Mouse (Mus musculus): ENCODE data around the gene Lrfn4.
"Not testable (repeated sequence)": the region's sequence is repeated elsewhere in the genome, so short reads cannot be mapped to it uniquely, and the experiment has no call there.

The Lrfn4 gene

DNA sequence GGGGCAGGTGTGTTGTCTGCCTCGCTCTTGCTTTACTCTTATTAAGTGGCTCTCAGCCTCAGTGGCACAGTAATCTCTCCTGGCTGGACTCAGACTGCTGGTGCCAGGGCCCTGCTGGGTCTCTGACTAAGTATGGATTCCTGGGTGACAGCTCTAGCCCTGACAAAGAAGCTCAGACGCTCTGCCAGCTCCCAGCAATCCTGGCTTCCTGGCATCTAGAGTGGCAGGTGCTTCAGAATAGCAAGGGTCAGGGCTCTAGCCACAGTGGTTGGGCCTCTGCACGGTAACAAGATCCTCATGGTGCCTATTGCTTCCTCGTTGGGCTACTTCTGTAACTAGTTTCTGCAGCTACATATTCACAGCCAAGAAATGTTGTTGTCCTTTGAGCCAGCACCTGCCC is 5.4 kb downstream of the Lrfn4 start:
- DNase-seq (ENCODE audit: low spot score), result no peak

DNA sequence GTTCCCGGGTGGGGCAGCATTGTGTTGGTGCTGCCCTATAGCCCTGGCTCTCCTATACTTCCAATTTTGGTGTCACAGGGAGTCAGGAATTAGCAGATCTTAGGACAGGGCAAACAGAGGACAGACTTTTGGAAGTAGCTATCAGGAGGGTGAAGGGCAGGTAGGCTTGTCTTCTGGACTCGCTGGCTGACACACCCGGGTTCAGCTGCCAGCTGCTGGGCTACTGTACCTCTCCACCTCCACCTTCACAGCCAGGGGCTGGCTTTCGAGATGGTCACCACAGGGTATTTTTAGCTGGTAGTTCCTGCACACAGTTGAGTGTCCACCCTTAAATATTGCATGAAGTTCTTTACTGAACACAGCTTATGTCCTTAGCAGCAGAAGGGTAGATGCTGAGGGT is 7.0 kb downstream of the Lrfn4 start:
- no peak for DNase-seq (ENCODE audit: low spot score)

DNA sequence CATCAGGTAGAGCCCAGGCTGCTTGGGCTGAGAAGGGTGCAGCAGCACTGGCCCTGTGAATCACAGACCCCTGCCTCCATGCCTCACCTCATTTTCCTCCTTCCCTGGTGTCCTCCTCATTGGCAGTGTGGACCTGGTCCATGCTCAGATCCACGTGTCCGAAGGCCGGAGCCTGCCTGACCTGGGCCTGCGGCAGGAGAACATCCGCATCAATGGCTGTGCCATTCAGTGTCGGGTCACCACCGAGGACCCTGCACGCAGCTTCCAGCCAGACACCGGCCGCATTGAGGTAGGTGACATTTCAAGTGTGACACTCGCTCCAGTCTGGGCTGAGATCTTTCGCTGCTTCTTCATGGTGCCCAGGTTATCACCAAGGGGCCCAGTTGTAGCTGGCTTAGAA is 8.1 kb downstream of the Lrfn4 start:
- DNase-seq (ENCODE audit: low spot score), result no peak

DNA sequence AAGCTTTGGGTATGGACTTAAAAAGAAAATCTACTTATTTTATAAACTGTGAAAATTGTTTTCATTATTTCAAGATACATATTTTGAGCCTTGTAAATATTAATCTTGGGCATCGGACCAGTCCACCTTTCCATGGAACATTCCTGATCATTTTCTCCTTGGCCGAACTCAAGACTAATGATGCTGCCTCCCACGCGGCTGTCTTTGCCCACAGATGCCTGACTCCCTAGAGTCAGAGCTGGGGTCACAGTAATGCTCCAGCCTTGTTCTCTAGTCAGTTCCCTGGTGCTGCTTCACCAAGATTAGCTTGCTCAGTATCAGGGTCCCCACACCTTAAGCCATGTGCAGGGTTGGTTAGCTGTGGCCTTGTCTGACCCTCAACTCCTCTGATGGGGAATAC is 9.8 kb downstream of the Lrfn4 start:
- no peak for DNase-seq (ENCODE audit: low spot score)

DNA sequence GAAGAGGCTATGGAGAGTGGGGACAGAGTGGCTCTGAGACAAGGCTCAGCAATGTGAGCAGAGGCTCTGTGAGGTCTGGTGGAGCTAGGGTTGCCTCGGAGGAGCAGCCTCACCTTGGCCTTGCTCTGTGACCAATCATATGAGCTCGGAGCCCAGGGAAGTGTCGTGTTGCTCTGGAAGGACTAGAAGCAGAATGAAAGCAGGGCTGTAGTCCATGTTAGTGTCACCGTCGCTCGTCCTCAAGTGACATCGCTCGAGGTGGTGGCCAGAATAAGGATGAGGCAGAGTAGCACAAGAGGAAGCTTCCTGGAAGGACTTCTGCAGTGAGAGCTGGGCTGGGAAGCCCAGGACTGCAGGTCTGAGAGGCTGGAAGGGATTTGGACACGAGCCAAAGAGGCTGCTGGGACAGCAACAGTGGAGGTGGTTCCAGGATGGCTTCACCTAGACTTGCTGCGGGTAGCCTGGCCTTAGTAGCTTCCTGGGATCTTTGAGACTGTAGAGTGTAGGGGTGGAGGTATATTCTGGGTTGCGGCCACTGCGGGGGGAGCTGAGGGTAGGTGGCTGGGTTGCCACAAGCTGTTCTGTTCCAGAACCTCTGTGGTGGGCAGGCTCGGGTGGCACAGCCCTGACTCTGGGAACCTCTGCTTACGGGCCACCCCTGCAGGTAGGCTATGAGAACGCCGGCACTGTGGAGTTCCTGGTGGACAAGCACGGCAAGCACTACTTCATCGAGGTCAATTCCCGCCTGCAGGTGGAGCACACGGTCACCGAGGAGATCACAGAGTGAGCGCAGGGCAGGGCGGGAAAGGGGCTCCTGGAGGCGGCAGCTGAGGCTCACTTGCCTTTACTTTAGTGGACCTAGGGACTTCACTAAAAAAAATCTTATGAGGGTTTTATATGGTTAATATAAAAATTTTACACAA is 11.4 kb downstream of the Lrfn4 start:
- DNase-seq (ENCODE audit: low spot score), result no peak

DNA sequence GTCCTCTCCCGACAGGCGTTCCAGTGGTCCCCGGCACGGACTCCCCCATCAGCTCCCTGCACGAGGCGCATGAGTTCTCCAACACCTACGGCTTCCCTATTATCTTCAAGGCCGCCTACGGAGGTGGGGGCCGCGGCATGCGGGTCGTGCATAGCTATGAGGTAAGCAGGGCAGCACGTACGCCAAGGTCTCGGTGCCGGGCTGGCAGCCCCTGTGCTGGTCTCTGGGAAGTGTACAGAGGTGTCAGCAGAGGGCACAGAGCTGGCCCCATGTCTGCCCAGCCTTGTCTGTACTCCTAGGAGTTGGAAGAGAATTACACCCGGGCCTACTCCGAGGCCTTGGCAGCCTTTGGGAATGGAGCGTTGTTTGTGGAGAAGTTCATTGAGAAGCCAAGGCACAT is 13.0 kb downstream of the Lrfn4 start:
- no peak for DNase-seq (ENCODE audit: low spot score)

DNA sequence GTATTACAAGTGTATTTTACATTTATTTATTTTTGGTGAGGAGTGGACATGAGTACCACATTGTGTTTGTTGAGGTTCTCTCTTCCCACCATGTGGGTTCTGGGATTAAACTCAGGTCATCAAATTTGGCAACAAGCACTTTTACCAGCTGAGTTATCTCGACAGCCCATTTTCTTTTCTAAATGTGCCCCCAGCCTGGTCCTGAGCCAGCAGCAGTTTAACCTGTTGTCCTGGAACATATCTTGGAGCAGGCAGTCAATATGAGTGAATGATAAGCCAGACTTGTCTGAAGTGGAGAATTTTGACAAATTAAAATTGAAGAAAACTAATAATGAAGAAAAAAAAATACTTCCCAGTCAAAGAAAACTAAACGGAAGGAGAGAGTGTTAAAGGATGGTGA is 19.4 kb downstream of the Lrfn4 start:
- DNase-seq (ENCODE audit: low spot score), result no peak

DNA sequence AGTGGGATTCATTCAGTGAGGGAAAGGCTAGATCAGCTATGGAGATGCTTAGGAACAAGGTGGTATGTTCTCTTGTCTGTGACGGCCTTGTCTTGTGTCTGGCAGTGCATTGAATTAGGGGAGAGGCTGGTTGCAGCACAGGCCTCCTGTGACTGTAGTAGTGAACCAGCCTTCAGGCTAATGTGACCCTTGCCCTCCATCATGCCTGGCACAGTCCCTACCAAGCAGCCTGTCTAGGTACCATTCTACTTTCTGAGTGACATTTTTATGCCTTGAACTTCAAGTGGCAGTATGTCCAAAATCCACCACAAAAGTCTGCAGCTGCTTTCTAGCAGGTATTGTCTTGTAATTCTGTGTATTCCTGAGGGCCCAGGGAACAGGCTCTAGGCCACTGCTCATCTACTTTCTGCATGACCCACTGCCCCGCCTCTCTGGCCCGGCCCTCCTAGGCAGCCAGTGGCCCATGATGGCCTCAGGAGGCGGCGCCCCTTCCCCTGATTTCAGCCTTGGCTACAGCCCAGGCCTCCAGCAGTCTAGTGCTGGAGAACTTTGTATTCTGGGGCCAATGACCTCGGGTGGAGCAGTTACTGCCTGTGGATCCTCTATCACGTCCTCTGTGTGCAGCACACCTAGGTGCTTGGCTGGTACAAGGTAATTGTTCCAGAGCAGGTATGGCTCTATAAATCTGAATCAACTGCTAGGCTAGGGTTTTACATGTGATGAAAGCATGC is 21.5 kb downstream of the Lrfn4 start:
- no peak for DNase-seq (ENCODE audit: low spot score)

DNA sequence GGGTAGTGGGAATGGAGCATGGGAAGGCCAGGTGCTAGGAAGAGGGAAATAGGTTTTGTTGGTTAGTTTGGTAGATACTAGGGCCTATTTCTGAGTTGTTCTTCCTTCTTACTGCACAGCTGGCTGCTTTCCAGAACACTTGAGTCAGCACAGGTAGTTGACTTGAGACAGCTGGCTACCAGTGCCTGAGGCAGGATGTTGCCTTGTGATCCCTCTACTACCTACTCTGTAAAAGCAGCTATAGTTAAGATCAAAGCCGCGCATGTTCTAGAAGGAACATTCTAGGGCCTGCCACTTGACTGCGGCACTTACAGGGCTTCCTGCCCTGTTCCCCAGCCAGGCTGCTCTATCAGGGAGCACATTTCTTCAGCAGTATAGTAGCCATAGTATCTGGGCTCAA is 25.4 kb downstream of the Lrfn4 start:
- no peak for DNase-seq (ENCODE audit: low spot score)

DNA sequence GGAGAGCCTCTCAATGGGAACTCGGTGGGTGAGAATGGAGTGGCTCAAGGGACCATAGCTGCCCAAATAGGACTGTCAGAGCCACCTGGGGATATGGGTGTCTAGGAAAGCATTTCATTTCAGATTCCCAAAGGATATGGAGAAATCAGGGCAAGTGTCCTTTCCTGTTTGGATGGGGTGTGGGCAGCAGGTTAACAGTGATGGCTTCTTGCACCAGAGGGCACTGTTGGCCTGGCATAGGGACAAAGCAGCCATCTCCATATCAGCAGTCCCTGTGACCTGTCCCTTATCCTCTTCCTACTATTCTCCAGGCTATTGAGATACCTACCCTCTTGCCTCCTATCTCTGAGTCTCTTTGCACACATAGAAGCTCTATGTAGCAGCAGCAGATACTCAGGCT is 26.4 kb downstream of the Lrfn4 start:
- no peak for DNase-seq (ENCODE audit: low spot score)

DNA sequence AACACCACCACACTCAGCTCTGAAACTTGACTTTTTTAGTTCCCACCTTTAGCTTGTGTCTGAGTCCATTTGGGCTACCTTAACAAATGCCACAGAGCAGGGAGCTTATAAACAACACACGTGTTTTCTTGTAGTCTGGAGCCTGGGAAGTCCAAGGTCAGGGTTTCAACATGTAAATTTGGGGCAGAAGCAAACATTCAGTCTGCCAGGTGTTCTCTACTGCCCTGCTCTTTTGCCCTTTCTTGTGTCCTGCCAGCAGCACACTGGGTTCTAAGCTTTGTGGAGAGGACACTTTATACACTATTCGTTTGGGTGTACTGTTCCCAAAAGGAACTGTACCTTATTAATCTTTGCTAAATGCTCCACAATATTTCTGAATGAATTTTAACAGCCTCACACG is 27.0 kb downstream of the Lrfn4 start:
- DNase-seq (ENCODE audit: low spot score), result no peak

DNA sequence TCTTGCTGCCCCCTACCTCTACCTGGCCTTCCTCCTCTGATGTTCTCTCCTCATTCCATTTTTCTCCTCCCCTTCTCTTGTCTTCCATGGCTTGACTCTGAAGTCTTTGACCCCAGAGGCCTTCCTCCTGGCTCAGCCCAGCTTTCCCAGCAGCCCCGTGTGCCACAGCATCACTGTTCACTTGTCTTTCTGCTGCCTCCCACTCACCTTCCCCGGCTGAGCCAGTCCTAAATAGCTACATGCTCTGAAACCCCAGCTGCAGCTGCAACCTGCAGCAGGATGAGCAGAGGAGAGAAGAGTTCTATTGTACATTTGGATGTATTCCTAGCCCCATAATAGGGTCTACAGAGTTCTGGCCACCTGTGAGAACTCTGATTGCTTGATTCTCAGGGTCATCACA is 28.0 kb downstream of the Lrfn4 start:
- DNase-seq (ENCODE audit: low spot score), result no peak

DNA sequence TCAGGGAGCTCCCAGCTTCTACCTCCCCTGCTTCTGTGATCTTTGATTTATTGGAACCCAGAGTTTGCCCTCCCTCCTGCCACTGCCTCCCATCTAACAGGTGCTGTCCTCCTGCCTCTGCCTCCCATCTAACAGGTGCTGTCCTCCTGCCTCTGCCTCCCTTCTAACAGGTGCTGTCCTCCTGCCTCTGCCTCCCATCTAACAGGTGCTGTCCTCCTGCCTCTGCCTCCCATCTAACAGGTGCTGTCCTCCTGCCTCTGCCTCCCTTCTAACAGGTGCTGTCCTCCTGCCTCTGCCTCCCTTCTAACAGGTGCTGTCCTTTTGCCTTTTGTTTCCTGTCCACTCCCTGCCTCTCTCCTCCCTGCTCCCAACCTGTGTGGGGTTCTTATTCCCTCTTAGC is 28.7 kb downstream of the Lrfn4 start:
- not testable (repeated sequence) for DNase-seq (ENCODE audit: low spot score)

DNA sequence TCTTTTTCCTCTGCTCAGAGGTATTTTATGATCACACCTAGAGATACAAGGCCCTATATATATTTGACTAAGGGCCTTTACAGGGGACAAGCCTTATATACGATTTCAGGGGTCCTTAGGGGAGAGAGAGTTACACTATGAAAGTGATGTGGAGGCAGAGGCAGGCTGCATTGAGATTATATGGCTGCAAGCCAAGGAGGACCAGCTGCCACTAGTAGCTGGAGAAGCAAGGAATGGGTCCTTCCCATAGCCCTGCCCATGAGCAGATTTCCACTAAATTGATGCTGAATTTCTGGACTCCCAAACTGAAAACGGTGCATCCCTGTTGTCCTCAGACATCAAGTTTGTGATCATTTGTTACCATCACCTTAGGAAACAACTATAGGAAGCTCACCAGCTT is 31.6 kb downstream of the Lrfn4 start:
- no peak for DNase-seq (ENCODE audit: low spot score)

DNA sequence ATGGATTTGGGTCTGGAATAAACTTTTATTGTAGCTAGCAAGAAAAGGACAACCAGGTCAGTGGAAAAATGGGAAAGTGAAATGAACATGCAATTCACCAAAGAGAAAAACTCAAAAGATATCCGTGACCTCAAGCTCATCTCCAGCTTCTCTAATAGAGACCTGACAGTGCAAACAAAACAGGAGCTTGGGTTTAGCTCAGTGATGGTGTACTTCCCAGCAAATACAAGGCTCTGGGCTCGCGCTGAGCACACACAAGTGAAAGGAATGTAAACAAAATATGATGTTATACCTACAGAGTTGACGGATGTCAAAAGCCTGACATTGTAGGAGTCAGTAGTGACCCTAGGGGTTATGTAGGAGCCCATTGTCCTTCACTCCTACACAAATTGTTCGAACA is 36.2 kb downstream of the Lrfn4 start:
- DNase-seq (ENCODE audit: low spot score), result no peak

DNA sequence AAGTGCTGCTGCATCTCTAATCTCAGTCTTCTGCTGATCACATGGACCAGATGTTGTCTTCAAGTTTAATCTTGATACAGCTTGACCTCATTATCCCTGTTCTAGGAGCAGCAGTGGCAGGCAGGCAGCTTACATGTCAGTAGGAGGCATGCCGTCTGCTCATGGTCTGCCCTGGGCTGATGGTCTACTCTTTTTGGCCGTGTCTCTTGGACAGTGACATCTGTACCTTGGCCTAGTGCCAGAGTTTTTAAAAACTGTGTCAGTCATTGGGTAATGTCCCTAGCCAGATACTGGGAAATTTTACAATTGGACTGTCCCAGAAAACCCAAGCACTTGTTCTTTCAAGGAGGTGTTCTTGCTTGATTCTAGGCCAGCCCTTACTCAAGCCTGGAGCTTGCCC is 36.7 kb downstream of the Lrfn4 start:
- DNase-seq (ENCODE audit: low spot score), result no peak

DNA sequence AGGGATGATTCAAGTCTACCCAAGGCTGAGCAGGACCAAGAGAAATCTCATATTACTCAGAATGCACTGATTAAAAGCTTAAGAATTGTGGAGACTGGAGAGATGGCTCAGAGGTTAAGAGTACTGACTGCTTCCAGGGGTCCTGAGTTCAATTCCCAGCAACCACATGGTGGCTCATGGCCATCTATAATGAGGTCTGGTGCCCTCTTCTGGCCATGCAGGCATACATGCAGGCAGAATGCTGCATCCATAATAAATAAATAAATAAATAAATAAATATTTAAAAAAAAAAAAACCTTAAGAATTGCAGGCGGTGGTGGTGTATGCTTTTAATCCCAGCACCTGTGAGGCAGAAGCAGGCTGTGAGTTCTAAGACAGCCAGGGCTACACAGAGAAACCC is 42.2 kb downstream of the Lrfn4 start:
- DNase-seq (ENCODE audit: low spot score), result no peak

DNA sequence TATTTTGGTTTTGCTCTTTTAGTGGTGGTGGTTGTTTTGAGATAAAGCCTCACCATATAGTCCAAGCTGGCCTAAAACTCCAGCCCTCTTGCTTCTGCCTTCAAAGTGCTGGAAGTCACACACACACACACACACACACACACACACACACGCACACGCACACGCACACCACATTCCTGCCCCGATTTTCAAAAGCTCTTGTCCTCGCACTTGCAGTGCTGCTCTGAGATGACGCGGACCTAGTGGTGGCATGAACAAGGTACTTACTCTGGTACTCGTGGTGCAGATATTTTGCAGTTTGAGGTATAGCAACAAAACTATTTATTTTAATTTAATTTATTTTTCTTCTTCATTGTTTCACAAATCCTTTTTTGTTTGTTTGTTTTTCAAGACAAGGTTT is 43.0 kb downstream of the Lrfn4 start:
- DNase-seq (ENCODE audit: low spot score), result no peak

DNA sequence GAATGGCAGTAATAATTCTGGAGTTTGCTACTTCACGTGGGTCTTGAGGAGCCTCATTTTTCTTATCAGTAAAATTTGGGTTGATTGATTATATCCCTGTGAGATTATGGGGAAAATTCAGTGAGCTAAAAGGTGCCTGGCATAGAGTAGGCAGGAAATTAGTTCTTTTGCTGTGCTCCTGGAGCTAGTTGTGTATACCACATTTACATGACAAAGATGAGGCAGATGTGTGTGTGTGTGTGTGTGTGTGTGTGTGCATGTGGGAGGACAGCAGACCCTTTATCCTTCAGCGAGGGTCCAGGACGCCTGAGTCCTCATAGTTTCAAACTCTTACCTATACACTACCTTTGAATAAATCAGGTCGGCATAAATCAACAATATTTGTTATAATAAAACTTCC is 43.4 kb downstream of the Lrfn4 start:
- no peak for DNase-seq (ENCODE audit: low spot score)

DNA sequence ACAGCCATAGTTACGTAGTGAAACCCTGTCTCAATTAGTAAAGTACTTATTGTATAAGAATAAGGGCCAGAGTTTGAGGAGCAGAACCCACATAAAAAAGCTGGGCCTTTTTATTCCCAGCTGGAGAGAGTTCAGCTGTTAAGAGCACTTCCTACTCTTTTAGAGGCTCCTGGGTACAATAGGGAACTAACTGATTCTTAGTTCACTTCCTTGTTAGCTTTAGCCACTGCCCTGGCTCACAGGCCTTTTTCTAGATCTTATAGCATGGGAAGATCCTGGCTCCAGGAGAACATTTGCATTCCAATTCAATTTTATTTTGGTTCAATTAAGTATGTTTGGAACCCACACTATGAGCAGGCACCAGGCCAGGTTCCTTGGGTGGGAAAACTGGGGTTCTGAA is 43.8 kb downstream of the Lrfn4 start:
- DNase-seq (ENCODE audit: low spot score), result no peak

DNA sequence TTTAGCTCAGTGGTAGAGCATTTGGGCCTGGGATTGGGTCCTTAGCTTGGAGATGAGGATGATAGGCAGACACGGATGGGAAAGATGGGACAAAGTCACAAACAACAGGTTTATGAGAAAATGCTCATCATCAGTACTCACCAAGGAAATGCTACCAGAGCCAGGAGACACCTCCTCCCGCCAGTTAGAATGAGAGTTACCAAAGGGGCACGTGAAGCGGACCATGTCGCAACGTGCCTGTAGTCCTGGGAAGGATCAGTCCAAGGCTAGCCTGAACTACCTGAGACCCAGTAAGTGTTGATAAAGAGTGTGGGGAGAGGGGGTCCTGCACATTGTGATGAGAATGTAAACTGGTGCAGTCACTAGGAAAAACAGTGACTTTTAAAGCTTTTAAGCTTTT is 44.7 kb downstream of the Lrfn4 start:
- no peak for DNase-seq (ENCODE audit: low spot score)

DNA sequence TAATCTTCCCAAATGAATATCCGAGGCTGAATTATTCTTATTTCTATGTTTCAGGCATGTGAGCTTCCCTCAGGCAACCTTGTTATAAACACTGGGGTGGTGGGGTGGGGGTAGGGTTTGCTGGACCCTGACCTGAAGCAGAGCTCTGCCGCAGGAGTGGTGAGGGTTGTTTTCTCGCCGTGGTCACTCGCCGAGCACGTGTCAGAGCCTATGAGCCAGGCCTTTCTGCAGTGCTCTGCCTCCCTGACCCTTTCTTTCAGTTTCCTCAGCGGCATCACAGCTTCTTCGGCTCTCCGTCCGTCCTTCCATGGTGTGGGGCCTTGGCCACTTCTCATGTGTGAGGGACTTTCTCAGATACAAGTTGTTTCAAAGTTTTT is 45.2 kb downstream of the Lrfn4 start:
- no peak for DNase-seq (ENCODE audit: low spot score)

DNA sequence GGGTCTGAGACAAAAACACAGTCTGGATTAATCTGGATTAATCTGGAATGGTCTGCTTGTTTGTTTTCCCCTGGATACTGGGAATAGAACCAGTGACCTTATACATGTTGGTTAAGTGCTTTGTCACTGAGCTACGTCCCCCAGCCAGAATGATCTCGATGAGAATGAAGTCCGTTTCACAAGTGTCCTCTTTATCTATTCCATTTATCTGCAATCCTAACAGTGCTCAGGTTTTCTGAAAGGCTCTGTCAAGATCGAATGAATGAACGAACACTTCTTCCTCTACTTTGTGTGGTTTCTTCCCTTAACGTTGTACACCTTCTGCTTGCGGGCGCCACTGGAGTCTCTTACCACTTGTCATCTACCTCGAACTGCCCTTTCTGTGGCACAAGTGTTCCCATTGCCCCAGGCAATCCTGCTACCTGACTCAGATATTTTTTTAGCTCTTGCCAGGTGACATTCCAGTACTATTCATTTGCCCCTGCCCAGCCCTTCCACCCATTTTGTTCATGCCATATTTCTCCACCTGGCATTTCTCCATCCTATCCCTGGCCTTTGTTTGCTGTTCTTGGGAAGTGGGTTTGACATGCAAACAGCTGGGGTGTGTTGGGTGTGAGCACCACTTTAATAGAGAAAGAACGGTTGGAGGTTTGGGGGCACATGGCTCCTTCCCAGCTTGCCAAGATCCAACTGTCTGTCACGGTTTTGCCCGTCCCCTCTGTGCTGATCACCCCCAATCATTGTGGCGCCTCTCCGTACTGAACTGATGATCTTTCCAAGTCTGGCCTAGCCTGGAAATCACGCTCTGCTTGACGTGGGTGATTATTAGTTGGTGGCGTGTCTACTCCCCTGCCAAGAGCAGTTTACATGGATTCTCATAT is 45.9 kb downstream of the Lrfn4 start:
- no peak for DNase-seq (ENCODE audit: low spot score)

All from urinary bladder, postnatal 10 days (tissue).